Mouse (Mus musculus): Measurements from ENCODE around the gene Aig1.

Gene Aig1

GRCm38 (mm10) chr10:13714199-13714919 is 154.4 kb downstream of the Aig1 start:
- peak; percentile 84 for ATAC-seq (ENCODE audit: insufficient number of reproducible peaks, low FRiP score, low TSS enrichment)

GRCm38 (mm10) chr10:13713711-13714110 is 155.1 kb downstream of the Aig1 start:
- peak; percentile 10; the same call in 1 of the 2 replicates for ATAC-seq (ENCODE audit: insufficient number of reproducible peaks, low FRiP score, low TSS enrichment)

GRCm38 (mm10) chr10:13713116-13713515 is 155.7 kb downstream of the Aig1 start:
- no peak for ATAC-seq (ENCODE audit: insufficient number of reproducible peaks, low FRiP score, low TSS enrichment)

- ATAC-seq (ENCODE audit: insufficient number of reproducible peaks, low FRiP score, low TSS enrichment): no peak
These were observed 157.4 kb downstream of the Aig1 start for GRCm38 (mm10) chr10:13711281-13711829.

- no peak for ATAC-seq (ENCODE audit: insufficient number of reproducible peaks, low FRiP score, low TSS enrichment)
These were observed 163.0 kb downstream of the Aig1 start for GRCm38 (mm10) chr10:13705771-13706170.

GRCm38 (mm10) chr10:13702688-13703087 is 166.1 kb downstream of the Aig1 start:
- ATAC-seq (ENCODE audit: insufficient number of reproducible peaks, low FRiP score, low TSS enrichment): no peak

- peak; percentile 67 for ATAC-seq (ENCODE audit: insufficient number of reproducible peaks, low FRiP score, low TSS enrichment)
These were observed 166.7 kb downstream of the Aig1 start for GRCm38 (mm10) chr10:13702043-13702442.

- ATAC-seq (ENCODE audit: insufficient number of reproducible peaks, low FRiP score, low TSS enrichment): no peak
These were observed 172.5 kb downstream of the Aig1 start for GRCm38 (mm10) chr10:13696326-13696725.

- no peak for ATAC-seq (ENCODE audit: insufficient number of reproducible peaks, low FRiP score, low TSS enrichment)
These were observed 175.5 kb downstream of the Aig1 start for GRCm38 (mm10) chr10:13693276-13693675.

- ATAC-seq (ENCODE audit: insufficient number of reproducible peaks, low FRiP score, low TSS enrichment): no peak
These were observed 178.0 kb downstream of the Aig1 start for GRCm38 (mm10) chr10:13690773-13691172.

- no peak for ATAC-seq (ENCODE audit: insufficient number of reproducible peaks, low FRiP score, low TSS enrichment)
These were observed 178.8 kb downstream of the Aig1 start for GRCm38 (mm10) chr10:13689841-13690590.

- no peak for ATAC-seq (ENCODE audit: insufficient number of reproducible peaks, low FRiP score, low TSS enrichment)
These were observed 180.2 kb downstream of the Aig1 start for GRCm38 (mm10) chr10:13688386-13689120.

GRCm38 (mm10) chr10:13687182-13687810 is 181.5 kb downstream of the Aig1 start:
- no peak for ATAC-seq (ENCODE audit: insufficient number of reproducible peaks, low FRiP score, low TSS enrichment)

GRCm38 (mm10) chr10:13686127-13686526 is 182.7 kb downstream of the Aig1 start:
- ATAC-seq (ENCODE audit: insufficient number of reproducible peaks, low FRiP score, low TSS enrichment): no peak

- no peak for ATAC-seq (ENCODE audit: insufficient number of reproducible peaks, low FRiP score, low TSS enrichment)
These were observed 183.4 kb downstream of the Aig1 start for GRCm38 (mm10) chr10:13685366-13685765.

GRCm38 (mm10) chr10:13684452-13684851 is 184.3 kb downstream of the Aig1 start:
- no peak for ATAC-seq (ENCODE audit: insufficient number of reproducible peaks, low FRiP score, low TSS enrichment)

- ATAC-seq (ENCODE audit: insufficient number of reproducible peaks, low FRiP score, low TSS enrichment): peak; percentile 70; the same call in 1 of the 2 replicates
These were observed 186.2 kb downstream of the Aig1 start for GRCm38 (mm10) chr10:13682565-13682964.

GRCm38 (mm10) chr10:13677440-13677839 is 191.3 kb downstream of the Aig1 start:
- no peak for ATAC-seq (ENCODE audit: insufficient number of reproducible peaks, low FRiP score, low TSS enrichment)

GRCm38 (mm10) chr10:13675033-13675379 is 193.8 kb downstream of the Aig1 start:
- no peak for ATAC-seq (ENCODE audit: insufficient number of reproducible peaks, low FRiP score, low TSS enrichment)

- no peak for ATAC-seq (ENCODE audit: insufficient number of reproducible peaks, low FRiP score, low TSS enrichment)
These were observed 194.3 kb downstream of the Aig1 start for GRCm38 (mm10) chr10:13674304-13675032.
